Mouse (Mus musculus) mouse embryonic stem cell (cell line): ENCODE results near the gene Wscd2.

Source experiments
- in situ Hi-C, 2 experiments: fragments of 300-500 bp; cut with MboI; formaldehyde crosslinking; loops; 1 replicate in 1 of 2; 3 replicates in 1 of 2; pipeline ENCODE4 v1.14.3; 2019 to 2020; ENCODE audit warnings: low sequenced_read_pairs in 2 of 2, low pct_unique_long_range_greater_than_20kb in 1 of 2, mixed read lengths in 1 of 2; ENCODE audit not compliant: unreplicated experiment in 1 of 2

Gene Wscd2

DNA sequence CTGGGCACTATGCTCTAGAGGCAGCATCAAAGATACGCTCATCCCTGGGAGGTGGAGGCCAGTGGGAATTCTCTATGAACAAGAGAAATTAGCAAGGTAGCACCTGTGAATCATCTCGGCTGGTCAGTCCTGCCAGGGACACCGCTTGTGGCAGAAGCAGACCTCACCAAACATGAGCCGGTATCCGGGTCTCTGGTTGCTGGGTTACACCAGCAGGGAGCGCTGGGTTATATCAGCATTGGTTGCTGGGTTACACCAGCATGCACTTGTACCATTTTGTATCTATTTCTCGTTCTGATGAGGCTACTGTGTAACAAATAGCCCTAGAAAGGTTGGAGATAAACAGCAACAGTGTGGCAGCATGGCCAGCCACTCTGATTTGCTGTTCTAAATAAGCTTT is 17.8 kb upstream of the Wscd2 start:
- in situ Hi-C loops: loop anchor here (5.0 kb wide), 2 partner anchors 255 to 260 kb away; no protein-coding TSS in a partner anchor

DNA sequence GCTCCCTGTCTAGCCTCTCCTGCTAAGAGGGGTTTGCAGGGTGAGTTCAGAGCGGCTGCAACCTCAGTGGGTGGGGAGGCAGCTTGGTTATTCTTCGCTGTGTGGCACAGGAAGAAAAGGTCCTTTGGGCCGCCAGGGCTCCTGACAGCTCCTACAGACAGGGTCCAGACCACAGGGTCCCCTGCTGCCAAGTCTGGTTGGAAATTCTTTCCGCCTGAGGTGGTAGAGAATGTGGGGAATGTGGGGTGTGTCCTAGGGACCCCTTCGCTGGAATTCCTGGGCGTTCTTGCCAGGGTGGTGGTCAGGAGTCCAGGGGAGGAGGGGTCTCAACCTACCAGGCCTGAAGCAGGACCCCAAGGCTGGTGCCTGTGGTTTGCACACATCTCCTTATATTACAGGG is 13.3 kb upstream of the Wscd2 start:
- in situ Hi-C loops: no loop called here

DNA sequence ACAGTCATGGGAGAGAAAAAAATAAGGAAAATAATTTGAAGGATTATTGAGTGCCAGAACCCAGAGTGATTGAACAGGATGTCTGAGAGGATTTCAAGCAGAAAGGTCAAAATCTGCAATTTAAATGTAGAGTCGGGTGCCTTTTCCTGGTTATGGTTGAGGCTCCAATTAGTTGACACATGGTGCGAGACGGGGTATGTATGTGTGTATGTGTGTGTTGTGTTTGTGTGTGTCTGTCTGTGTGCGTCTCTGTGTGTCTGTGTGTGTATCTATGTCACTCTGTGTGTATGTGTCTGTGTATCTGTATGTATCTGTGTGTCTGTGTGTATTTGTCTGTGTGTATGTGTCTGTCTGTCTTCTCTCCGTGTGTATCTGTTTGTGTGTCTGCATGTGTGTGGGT is 11.1 kb upstream of the Wscd2 start:
- in situ Hi-C loops: no loop called here

DNA sequence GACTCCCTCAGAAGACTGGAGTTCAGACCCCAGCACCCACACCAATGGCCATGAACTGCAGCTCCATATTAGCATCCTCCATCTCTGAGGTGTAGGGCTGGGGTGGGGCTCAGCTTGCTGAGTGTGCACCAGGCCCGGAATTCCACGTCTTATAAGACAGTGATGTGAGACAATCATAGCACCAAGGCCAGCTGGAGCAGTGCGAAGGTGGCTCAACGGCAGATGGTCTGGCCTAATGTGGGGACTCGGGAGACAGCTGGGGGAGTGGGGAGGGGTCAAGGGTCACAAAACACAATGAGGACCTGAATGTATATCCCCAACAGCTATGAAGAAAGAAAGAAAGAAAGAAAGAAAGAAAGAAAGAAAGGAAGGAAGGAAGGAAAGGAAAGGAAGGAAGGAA is 9.7 kb upstream of the Wscd2 start:
- in situ Hi-C loops: no loop called here

DNA sequence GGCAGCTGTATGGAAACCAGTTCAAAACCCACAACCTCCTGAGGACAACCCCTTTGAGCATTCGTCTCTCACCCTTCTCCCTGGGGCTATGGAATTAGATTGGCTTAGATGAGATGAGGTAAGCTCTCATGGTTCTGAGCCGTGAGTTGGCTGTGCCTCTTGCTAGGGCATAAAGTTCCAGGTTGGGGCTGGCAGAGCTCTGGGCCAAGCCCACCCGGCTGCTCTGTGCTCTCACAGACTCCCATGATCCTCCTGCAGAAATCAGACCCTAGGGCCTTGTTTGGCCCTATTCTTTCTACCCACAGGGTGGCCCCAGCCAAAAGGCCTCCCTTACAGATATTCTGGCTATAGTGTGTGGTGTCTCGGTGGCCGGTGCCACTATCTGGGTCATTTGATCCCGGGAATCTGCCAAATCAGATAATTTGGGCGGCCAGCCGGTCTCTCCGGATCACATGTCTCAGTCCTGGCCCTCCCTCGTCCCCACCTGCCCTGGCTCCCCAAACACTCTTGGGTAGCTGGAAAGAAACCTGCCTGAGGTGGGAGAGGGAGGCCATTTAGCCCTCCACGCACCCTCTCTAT is 4.5 kb upstream of the Wscd2 start:
- in situ Hi-C loops: no loop called here

DNA sequence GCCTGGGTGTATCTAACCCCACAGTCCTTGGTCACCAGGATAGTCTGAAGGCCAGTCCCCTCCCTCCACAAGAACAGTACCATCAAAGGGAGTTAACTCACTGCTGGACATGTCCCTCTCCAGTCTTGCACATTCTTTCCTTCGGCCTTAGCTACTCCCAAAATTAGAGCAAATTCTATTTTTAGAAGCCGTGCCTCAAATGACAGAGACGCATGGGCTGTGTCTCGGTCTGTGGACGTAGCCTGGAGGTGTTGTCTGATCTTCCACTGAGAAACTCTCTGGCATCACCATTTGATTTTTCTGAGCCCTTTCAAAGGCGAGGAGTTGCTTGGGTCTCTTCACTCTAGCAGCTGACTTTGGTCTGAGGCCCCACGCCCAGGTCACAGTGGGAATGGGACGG is 2.3 kb upstream of the Wscd2 start:
- in situ Hi-C loops: no loop called here

DNA sequence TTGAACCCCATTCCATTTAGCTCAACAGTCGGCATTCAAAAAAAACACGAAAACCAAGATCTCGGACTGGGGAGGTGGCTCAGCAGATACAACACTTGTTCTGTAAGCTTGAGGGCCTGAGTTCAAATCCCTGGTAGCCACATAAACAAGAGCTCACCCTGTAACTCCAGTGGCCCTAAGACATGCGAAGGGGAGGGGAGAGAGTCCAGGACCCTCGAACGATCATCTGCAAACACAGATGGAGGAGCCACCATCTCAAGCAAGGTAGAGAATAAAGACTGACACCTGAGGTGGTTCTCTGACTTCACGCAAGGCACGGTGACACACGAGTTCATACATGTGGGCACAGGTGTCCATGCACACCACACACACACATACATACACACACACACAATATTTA is 516 bp upstream of the Wscd2 start:
- in situ Hi-C loops: no loop called here

DNA sequence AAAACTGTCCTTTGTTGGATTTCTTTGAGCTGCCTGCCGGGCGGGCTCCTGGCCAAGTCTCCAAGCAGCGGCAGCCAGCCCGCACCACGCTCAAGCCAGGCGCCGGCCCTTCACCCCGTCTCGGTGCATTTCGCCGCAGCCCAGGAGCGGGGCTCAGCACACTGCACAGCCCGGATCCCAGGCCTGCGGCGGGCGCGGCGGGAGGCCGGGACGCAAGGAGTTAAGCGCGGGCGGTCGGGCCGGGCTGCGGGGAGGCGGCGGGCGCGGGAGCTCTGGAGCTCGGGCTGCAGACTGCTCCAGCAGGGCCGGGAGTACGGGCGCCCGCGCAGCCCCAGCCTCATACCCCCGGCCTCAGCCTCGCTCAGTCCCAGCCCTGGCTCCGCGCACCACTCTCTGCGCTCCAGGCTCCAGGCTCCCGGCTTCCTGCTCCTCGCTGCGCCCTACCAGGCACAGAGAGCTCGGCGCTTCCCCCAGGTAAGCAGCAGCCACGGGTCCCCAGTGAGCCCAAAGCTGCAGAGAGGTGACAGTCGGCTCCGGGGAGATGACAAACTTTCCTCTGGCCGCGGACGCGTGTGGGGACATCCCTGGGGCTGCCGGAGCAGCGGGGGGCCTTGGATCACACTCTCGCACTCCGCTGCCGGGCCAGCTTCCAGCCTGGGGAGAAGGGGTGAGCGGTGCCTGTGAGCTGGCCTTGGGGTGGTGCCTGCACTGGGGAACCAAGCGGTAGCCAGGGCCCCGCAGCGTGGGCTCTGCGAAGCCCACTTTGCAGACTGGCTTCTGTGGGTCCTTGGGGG is 531 bp downstream of the Wscd2 start:
- in situ Hi-C loops: no loop called here

DNA sequence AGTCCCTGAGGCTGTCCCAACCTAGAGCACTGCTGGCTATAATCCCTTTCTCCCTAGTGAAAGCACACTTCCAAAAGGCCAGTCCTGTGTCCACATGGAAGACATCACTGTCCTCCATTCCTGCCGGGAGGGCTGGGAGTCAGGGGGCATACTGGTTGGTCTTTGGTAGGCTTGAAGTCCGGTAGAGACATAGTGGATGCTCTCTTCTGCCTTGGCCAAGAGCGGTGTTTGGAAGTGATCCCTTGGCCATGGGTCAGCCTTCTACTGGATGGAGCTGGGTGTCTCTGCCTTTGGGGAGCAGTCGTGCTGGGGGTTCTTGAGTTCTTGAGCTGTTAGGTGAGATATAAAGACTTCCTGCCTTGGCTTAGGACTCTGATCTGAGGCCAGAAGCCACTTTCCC is 1.4 kb downstream of the Wscd2 start:
- in situ Hi-C loops: no loop called here

DNA sequence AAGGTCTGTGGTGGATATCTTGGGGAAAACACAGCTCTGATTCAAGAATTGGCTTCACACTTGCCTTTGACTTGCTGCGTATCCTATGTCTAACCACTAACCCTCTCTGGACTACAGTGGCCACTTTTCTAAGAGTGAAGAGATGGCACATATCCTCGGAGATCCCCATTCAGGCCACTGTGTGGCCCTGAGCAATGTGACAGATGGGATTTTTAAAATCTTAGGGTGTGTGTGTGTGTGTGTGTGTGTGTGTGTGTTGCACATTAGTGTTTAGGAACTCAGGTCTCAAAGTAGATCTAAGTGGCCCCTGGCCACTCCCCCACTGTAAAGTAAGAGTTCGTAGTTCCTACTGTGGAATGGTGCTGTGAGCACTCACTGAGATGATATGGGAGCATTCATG is 1.9 kb downstream of the Wscd2 start:
- in situ Hi-C loops: no loop called here

DNA sequence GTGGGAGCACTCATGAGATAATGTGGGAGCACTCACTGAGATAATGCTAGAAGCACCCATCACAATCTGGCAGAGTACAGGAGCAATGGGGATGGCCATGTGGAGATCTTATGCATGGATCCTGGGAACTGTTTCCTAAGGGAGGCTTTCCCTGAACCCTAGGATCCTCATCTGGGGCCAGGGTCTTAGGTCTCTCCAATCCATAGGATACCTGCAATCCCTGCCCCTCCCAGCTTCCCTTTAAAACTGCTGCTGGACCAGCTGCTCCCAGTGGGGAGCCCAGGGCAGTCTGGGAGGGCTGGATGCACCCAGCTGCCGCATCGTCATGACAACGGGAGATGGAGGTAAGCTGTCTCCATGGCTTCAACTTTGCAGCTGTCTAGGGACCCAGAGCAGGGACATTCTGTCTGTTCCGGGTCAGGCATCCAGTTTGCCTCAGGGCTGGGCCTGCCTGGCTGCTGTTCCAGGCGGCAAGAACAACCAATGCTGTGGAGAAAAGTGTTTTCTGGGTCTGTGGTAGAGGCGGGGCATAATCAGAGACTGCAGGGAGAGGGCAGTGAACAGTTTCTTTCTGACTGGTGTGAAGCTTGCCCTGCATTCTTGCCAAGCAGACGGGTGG is 2.4 kb downstream of the Wscd2 start:
- in situ Hi-C loops: no loop called here

DNA sequence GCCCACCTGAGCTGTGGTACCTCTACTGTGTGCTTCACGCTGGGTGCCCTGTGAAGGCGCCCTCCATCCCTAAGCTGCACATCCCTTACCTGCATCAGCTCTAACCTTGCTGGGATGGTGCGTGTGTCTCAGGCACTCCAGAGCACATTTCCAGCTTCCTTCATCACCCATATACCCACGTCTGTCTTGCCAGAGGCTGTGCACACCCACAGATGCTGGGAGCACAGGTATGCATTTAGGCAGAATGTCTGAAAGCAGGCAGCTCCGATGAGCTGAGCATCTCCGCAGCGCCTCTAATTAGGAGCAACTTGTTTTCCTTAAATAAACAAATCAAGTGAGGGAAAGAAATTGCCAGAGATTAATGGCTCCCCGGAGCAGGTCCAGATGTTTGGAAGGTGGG is 3.9 kb downstream of the Wscd2 start:
- in situ Hi-C loops: no loop called here

DNA sequence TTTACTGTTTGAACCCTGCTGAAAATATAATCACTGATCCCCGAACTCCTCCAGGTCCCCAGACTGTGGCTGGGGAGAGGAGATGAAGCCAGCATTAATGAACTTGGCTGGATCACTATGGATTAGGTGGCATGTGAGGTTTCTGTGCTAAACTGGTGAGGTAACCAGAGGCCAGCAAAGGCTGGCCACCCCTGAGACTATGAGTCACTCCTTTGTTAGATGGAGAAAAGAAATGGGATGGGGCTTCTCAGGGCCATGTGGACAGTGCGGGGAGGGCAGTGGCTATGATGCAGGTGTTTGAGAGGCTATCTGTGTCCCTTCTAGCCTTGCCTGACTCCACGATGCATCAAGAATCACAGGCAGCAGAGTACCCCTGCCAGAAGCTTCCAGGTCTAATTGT is 6.8 kb downstream of the Wscd2 start:
- in situ Hi-C loops: no loop called here

DNA sequence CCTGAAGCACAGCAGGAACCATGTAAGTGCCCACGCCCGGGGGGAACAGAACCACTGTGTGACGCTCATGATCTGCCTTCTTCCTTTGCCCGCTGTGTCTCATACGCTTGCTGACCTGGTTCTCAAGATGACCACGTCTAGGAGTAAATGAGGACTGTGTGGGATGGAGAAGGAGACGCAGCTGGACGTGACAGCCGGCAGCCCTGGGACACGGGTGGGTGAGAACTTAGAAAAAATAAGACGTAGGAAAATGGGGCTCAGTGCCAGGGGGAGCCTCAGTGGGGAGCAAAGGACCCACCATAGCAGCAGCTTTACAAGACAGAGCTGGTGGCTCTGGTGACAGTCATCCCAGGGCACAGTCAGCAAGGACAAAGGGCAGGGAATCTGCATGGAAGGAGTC is 9.3 kb downstream of the Wscd2 start:
- in situ Hi-C loops: no loop called here

DNA sequence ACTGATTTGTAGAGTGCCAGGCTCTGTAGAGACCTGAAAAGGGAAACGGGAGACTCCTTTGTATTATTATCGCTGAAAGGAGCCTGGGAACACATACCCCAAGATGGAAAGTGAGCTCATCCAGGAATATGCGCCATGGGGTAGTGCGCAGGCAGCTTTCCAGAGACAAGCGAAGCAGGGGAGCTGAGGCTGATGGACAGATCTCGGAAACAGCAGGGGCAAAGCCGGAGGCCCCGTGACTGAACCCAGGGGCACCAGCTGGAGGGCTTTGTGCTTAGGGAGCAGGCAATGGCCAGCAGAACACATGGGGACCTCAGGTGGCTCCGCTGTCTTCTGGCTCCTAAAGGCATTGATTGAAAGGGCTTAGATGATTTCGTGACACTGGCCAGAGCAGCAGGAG is 13.1 kb downstream of the Wscd2 start:
- in situ Hi-C loops: no loop called here

DNA sequence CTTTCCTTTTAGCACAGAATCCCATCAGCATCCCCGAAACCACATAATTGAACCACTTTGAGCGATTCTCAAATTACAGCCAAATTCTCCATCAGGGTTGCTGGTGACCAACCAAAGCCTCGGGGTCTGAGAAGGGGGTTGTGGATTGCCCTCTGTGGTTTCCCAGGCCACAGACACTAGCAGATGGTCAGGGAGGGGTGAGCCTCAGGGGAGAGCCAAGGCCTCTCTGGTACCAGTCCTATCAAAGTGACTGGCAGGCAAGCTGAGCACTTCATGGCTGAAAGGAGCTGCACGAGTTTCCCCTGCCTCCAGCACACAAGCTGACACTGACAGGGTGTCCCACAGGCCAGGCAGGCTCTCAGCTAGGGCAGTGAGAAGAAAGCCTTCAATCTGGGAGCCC is 14.5 kb downstream of the Wscd2 start:
- in situ Hi-C loops: no loop called here

DNA sequence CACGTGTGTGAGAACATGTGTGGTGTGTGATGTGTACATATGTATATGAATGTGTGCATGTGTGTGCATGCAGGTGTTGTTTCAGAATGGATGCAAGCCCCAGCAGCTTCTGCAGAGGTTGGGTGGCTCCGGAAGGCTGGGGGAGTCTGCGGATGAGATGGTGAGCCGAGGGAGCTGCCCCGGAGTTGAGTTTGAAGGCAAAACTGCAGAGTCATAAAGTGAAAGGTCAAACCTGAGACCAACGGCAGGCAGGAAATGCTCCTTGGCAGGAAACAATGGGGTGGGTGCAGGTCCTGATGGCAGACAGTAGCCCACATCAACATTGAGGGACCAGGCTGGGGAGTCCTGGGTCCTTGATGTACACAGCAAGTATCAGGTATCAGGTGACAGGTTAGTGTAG is 15.9 kb downstream of the Wscd2 start:
- in situ Hi-C loops: no loop called here

DNA sequence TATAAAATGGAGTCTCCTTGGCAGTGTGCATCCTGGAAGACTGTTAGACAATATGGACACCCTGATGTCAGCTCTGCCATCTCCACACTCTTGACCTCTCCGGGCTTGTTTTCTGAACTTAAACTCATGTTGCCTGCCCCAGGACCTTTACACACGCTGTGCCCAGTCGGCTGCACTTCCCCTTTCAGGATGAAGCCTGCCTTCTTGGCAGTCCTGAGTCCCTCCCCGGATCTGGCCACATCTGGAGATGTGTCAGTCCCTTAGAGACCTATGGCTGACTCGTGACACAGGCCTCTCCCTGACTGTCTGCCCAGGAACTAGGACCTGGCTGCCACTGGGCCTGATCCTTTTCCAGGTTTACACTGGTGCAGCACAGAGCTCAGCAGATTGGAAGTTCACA is 16.6 kb downstream of the Wscd2 start:
- in situ Hi-C loops: no loop called here

DNA sequence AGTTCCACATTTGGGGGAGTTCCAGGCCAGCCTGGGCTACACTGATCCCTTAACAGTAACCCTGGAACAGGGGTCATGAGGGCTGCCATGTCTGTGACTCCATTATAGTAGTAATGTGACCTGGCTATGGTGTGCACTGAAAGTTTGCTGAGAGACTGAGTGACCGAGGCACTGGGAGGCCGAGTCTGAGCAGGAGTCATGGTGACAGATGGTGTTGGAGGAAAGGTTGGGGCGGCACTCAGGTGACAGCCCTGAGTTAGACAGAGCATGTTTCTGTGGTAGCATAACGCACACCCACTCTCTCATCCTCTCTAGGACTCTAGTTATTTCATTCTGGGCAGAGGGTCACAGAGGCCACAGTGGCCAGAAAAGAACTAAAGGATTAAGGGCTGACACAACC is 19.0 kb downstream of the Wscd2 start:
- in situ Hi-C loops: no loop called here

DNA sequence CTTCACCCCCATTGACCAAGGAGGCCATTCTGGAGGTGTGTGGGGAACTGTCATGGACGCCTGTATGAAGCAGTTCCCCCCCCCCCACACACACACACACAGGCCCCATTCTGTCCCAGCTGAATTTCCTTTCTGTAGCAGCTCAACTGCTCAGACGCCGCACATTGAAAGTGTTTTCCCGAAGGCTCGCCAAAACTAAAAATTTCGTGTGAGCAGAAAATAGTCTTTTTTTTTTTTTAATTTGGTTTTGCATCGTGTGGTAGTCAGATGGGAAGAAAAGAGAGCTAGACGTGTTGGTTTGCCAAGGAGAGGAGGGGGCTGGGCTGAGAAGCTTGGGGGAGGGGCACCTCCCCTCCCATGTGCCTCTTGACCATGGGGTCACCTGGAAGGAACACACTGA is 23.5 kb downstream of the Wscd2 start:
- in situ Hi-C loops: no loop called here
